Mouse (Mus musculus) olfactory bulb, adult 2 months (tissue): ENCODE results near the gene AC170998.1. TPM values are rescaled to one million over a fixed set of nuclear protein-coding genes. Genes with fewer than 3 reads are reported as not detected.
"Not testable (repeated sequence)": the region's sequence is repeated elsewhere in the genome, so short reads cannot be mapped to it uniquely, and the experiment has no call there.

Experiments
- H3K27ac ChIP-seq: fragments of 200-500 bp; 2 replicates; pipeline ENCODE4 v1.5.1; 2012; ENCODE audit warnings: low read depth, low read length; ENCODE audit not compliant: insufficient read depth
- H3K4me1 ChIP-seq: fragments of 200-500 bp; 2 replicates; pipeline ENCODE4 v1.6.1; 2012; ENCODE audit warnings: low read length; ENCODE audit not compliant: control insufficient read depth, insufficient read depth
- H3K4me3 ChIP-seq: fragments of 200-500 bp; 2 replicates; pipeline ENCODE4 v1.5.1; 2012; ENCODE audit warnings: mild to moderate bottlenecking, low read depth, low read length, moderate library complexity; ENCODE audit not compliant: insufficient read depth
- CTCF ChIP-seq: fragments of 200-500 bp; IDR thresholded peaks from 2 replicates; pipeline ENCODE4 v1.5.1; 2012; ENCODE audit warnings: low read depth, mild to moderate bottlenecking, low read length, moderate library complexity; ENCODE audit not compliant: insufficient read depth
- POLR2A ChIP-seq: fragments of 200-500 bp; IDR thresholded peaks from 2 replicates; pipeline ENCODE4 v1.6.1; 2012; ENCODE audit warnings: mild to moderate bottlenecking, low read depth, low read length, moderate library complexity; ENCODE audit not compliant: insufficient read depth
- WGBS: fragments of 180-500 bp; shearing (Covaris S2); methylation state at CpG from one replicate; pipeline ENCODE4 v1.1.7; 2018; 5-methylcytosine and 5-hydroxymethylcytosine counted together
- polyA plus RNA-seq: library from polyadenylated mRNA; stranded (reverse); fragments of >200 nt; gene quantifications from 2 replicates; pipeline ENCODE4 v1.2.4, GENCODE M21; 2012; ENCODE audit warnings: low replicate concordance; ENCODE audit not compliant: missing spikeins, insufficient read depth, insufficient read length

The AC170998.1 gene
- polyA plus RNA-seq, 1 experiment, result not detected

DNA sequence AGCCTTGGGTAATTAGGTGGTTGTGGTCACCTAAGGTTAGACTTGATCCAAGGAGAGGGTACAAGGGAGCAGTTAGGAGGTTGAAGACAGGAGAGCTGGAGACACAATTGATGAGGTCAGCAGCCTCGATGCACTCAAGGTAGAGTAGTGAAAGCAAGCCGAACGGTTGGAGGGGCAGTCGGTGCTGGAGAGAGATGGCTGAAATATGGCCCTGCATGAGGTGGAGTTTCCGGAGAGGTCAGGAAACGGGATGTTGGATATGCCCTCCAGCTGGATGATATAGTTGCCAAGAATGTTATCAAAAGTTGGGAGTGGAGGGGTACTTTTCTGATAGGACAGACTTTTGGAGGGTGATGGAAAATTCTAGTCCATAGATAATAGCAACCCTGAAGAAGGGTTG is 13.6 kb upstream of the AC170998.1 start:
- TF ChIP-seq CTCF (no peak), POLR2A (no peak)
- WGBS, result 89% methylated on average over 6 of the region's 6 CpGs
- H3K4me3 ChIP-seq, result no peak overlapping the region
- no peak overlapping the region for H3K27ac ChIP-seq
- peaks cover 15% of the 10 kb centered on the region for H3K4me1 ChIP-seq

DNA sequence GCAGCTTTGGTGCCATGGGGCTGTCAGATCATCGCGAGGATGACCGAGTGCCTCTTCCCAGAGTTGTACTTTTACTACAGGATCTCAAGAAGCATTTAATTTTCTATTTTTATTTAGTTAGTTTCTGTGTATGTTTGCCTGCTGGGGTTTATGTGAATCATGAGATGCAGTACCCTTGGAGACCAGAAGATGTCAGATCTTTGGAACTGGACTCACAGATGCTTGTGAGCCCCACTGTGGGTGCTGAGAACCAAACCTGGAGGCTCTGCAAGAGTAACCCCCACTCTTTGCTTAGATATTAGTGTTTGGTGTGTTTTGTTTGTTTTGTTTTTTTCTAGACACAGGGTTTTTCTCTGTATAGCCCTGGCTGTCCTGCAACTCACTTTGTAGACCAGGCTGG is 11.9 kb upstream of the AC170998.1 start:
- no peak overlapping the region for H3K4me3 ChIP-seq
- peaks cover 18% of the 10 kb centered on the region for H3K4me1 ChIP-seq
- 93% methylated on average over 3 of the region's 3 CpGs for whole genome bisulfite sequencing
- no peak overlapping the region for H3K27ac ChIP-seq
- TF ChIP-seq CTCF (no peak), POLR2A (no peak)

DNA sequence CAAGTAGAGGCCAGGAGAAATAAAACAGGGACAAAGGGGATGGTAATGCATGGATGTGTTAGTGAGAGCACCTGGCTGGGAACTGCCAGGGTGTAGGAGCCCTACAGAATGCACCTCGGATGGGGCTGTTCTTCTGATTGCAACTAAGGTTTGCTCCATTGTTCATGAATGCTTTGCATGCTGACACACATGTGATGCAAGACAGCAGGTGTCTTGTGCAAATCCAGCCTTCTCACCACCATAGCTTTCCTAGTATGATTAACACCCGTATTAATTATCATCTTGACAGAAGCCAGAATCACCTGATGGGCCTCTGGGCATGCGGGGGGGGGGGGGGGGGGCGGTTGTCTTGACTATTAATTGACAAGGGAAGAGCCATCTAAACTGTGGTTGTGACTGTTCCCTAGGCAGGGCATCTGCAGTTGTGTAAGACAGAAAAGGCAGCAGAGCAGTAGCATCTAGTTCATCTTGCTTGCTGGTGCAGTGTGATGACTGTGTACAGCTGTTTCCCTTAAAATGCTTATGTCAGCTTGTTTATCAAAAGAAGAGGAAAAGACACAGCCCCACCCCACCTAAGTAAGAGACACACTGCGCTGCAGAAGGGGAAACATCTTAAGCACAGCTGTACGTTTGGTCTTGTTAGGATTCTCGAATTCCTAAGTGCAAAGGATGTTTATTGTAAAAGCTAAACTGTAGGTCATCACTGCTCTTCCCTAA is 9.9 kb upstream of the AC170998.1 start:
- Histone ChIP-seq H3K27ac (no peak overlapping the region), H3K4me1 (peaks cover 14% of the 10 kb centered on the region), H3K4me3 (no peak overlapping the region)
- 72% methylated on average over 7 of the region's 7 CpGs for WGBS
- TF ChIP-seq POLR2A (no peak), CTCF (no peak)

DNA sequence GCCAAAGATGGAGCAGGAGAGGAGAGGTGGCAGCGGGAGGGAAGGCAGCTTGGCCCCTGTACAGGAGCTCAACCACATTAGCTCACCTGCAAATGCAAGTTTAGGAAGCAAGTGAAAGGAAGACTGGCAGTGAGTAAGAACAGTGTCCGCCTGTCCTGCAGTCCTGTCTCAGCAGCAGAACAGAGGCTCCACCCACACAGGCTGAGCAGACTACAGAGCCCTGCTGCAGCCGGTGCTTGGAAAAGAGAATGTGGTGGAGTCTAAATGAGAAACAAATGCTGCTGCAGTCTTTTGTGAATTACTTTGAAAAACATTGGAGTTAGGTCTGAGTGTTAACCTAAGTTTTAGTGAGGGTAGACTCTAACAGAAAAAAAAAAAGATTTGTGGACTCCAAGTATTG is 8.3 kb upstream of the AC170998.1 start:
- 44% methylated on average over 3 of the region's 3 CpGs for WGBS
- no peak overlapping the region for H3K27ac ChIP-seq
- H3K4me3 ChIP-seq, result no peak overlapping the region
- H3K4me1 ChIP-seq, result peaks cover 9% of the 10 kb centered on the region
- TF ChIP-seq CTCF (no peak), POLR2A (no peak)

DNA sequence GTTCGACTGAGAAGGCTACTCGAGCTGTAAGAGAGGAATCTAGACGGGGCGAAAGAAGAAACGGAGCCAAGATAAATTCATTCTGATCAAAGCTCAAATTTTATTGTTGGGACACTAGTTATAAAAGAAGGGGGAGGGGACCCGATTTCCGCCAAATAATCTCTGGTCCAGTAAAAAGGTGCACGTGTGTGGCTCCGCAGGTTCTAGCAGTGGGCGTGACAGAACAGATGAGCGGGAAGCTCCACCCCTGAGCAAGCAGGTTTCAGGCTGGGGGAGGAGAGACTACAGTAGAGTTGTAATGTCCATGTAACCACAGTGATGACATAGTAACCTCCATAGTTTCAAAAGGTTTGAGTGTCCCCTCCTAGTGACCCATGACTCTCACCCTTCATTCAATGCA is 1.6 kb downstream of the AC170998.1 start:
- not testable (repeated sequence) for H3K27ac ChIP-seq, H3K4me1 ChIP-seq, H3K4me3 ChIP-seq
- 90% methylated on average over 11 of the region's 11 CpGs for WGBS

DNA sequence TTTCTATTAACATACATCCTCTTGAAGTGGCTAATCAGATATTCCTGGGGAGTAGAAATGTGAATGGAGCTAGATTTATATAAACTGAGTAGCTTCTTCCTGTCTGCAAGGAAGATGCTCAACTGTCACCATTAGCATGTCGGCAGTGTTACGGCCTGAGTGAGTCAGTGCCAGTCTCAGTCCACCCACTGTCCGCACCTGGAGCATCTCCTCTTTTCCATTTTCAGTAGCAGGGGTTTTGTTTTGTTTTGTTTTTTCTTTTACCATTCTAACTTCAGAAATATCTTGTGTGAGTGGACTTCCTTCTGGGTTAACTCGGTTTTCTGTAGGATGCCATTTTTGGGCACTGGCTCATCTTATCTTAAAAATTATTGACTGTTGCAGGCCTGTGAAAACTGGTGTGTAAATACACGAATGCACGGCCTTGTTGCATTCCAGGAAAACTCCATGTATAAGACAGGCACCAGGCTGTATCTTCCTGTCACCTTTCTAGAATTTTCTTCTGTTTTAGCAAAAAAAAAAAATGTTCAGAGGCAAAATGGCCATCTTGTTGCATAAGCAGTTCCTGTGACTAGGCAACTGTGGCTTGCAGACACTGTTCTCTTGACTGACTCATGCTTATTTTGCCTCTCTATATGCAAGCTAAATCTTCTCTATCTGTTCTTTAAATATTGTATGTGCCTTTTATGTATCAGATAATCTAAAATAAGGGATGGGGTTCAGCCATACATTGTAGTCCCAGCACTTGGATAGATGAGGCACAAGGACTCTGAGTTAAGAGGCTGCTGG is 9.6 kb downstream of the AC170998.1 start:
- TF ChIP-seq CTCF, result no peak
- TF ChIP-seq POLR2A, result no peak
- H3K4me1 ChIP-seq, result 0 out of 2 replicates have a peak, but pooled peaks cover 4% of the 10 kb centered on the region
- WGBS, result 84% methylated on average over 6 of the region's 6 CpGs
- no peak overlapping the region for H3K4me3 ChIP-seq
- H3K27ac ChIP-seq, result no peak overlapping the region

DNA sequence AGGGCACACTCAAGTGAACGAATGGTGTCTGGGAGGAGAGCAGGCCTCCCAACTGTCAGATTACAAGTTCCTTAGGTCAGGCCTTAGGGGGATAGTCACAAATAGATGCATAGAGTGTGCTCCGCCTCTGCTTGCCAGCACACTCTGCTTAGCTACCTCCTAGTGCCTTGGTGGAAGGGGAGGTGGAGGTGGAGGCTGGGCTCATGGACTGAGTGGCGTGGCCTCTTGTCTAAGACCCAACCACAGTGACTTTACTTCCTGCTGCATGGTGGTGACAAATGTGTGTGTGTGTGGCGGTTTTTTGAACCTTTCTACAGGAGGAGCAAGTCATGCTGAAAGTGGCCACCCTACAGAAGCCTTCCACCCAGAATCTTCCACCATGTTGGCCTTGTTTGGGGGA is 10.6 kb downstream of the AC170998.1 start:
- Histone ChIP-seq H3K4me1 (0 out of 2 replicates have a peak, but pooled peaks cover 4% of the 10 kb centered on the region), H3K4me3 (no peak overlapping the region), H3K27ac (no peak overlapping the region)
- 91% methylated on average over 4 of the region's 4 CpGs for WGBS
- TF ChIP-seq CTCF (no peak), POLR2A (no peak)

DNA sequence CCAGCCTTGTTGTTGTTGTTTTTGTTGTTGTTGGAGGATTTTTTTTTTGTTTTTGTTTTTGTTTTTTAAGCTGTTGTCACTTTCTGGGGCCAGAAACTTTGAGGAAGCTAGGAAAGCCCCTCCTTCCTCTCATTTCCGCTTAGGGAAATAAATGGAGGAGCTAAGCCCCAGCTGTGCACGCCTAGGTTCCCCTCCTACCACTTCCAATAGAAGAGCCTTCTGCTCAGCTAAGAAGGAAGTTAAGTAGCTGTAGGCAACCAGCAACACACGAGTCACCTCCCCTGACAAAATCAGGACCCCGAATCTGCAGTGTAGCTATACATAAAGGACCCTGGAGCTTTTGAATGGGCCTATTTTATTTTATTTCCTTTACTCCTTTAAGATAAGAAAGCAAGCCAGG is 12.1 kb downstream of the AC170998.1 start:
- 63% methylated on average over 4 of the region's 4 CpGs for WGBS
- Histone ChIP-seq H3K27ac (no peak overlapping the region), H3K4me3 (no peak overlapping the region), H3K4me1 (0 out of 2 replicates have a peak, but pooled peaks cover 4% of the 10 kb centered on the region)
- TF ChIP-seq POLR2A (no peak), CTCF (no peak)

DNA sequence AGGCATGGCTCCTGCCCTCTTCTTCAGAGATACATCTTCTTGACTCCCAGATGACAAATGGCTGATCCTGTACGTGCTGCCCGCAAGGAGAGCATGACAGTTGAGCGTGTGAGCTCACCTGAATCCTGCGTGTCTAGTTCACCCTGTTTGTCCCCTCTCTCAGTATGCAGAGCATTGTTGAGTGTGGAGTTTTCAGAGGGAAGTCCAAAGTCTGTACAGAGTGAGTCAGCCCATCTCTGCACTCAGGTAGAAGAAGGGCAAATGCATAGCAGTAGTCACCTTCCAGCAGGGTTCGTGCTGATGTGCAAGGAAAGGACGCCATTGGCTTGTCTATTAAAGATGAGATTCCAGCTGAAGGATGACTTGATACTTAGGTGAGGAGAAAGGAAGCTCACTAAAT is 13.4 kb downstream of the AC170998.1 start:
- H3K27ac ChIP-seq, result no peak overlapping the region
- 97% methylated on average over 6 of the region's 6 CpGs for WGBS
- TF ChIP-seq CTCF (no peak), POLR2A (no peak)
- 0 out of 2 replicates have a peak, but pooled peaks cover 4% of the 10 kb centered on the region for H3K4me1 ChIP-seq
- no peak overlapping the region for H3K4me3 ChIP-seq
